Mouse (Mus musculus) intestine, postnatal 0 days (tissue): ENCODE results near the gene Sebox. TPM values are rescaled to one million over a fixed set of nuclear protein-coding genes. Genes with fewer than 3 reads are reported as not detected.

ENCODE experiments used
- ATAC-seq: fragments of 200-750 bp; cut with Nextera tagmentation; 2 replicates; pipeline ENCODE4 v1.8.0; 2017; ENCODE audit warnings: mild to moderate bottlenecking, moderate TSS enrichment, moderate library complexity
- H3K27ac ChIP-seq: fragments of 300-500 bp; sonication (generic); 2 replicates; pipeline ENCODE4 v1.5.1; 2014; ENCODE audit warnings: mild to moderate bottlenecking, low read depth, low read length, moderate library complexity
- H3K27me3 ChIP-seq: fragments of 300-500 bp; sonication (generic); replicated peaks from 2 replicates; pipeline ENCODE4 v1.6.1; 2014; ENCODE audit warnings: low read length, mixed read lengths; ENCODE audit not compliant: control insufficient read depth, insufficient read depth
- H3K36me3 ChIP-seq: fragments of 300-500 bp; sonication (generic); 2 replicates; pipeline ENCODE4 v1.6.1; 2014; ENCODE audit warnings: mild to moderate bottlenecking, moderate library complexity; ENCODE audit not compliant: control insufficient read depth, insufficient read depth
- H3K4me1 ChIP-seq: fragments of 300-500 bp; sonication (generic); replicated peaks from 2 replicates; pipeline ENCODE4 v1.6.1; 2014; ENCODE audit warnings: antibody characterized with exemption, low read length, mixed read lengths; ENCODE audit not compliant: control insufficient read depth, insufficient read depth
- H3K4me2 ChIP-seq: fragments of 300-500 bp; sonication (generic); replicated peaks from 2 replicates; pipeline ENCODE4 v1.6.1; 2014; ENCODE audit warnings: low read depth, mild to moderate bottlenecking, moderate library complexity
- H3K4me3 ChIP-seq: fragments of 300-500 bp; sonication (generic); 2 replicates; pipeline ENCODE4 v1.5.1; 2014; ENCODE audit warnings: low read depth, low read length
- H3K9ac ChIP-seq: fragments of 300-500 bp; sonication (generic); 2 replicates; pipeline ENCODE4 v1.6.1; 2014; ENCODE audit warnings: mild to moderate bottlenecking, low read depth, low read length
- H3K9me3 ChIP-seq: fragments of 300-500 bp; sonication (generic); 2 replicates; pipeline ENCODE4 v1.6.1; 2016; ENCODE audit warnings: mixed run types; ENCODE audit not compliant: control insufficient read depth
- CTCF ChIP-seq: sonication (generic); IDR thresholded peaks from 2 replicates; pipeline ENCODE4 v1.5.1; 2016; ENCODE audit warnings: low read depth, mild to moderate bottlenecking, control low read depth, antibody characterized with exemption, moderate library complexity
- WGBS: fragments of 180-500 bp; shearing (Covaris S2); extraction: QIAGEN DNeasy Blood & Tissue Kit; methylation state at CpG from one replicate; pipeline ENCODE4 v1.1.7; 2014; 5-methylcytosine and 5-hydroxymethylcytosine counted together
- polyA plus RNA-seq: library from polyadenylated mRNA; unstranded; fragments of >200 nt; fragmentation: Nextera tagmentation; extraction: Ambion mirVana; gene quantifications from 2 replicates; pipeline ENCODE4 v1.2.1, GENCODE M21; 2015

Gene Sebox
- polyA plus RNA-seq: not detected in 2 replicates

DNA sequence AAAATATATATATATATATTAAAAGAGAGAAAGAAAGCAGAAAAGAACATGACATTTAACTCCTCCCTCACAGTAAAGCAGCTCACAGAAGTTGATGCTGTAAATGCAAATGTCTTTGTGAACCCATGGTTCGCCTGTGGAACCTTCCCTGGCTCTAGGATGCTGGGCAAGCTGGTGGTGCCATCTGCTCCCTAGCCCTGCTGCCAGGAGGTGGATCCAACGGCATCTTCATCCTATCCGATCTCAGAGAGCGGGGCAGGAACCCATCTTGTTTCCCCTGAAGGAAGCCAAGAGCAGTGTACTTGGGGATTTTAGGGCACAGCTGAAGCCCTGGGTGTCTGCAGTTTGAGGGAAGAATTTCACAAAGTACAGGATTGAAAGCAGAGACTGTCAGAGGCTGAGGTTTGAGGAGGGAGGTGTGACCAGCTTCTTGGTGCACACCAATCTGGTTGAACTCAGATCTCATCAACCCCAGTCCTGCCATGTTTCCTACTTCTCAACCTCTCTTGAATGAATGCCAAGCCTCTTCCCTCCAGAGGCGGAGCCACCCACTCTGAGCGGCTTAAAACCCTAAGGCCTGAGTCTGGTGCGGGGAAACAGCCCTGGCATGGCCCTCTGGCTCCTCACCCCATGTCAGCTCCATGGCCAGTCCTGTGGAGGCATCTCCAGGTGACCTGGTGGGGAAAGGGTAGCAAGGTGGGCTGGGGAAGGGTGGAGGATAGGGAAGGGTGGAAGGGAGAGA, at the start of gene Sebox:
Sebox (plus strand) TSS at position 539 of the 742 bp plus-strand sequence.
- H3K4me1 ChIP-seq: no peaks in the 10 kb centered on the region
- H3K36me3 ChIP-seq: peaks cover 27% of the 10 kb centered on the region; the same call in 1 of the 2 replicates
- H3K4me3 ChIP-seq: no peak within 1 kb of the TSS
- ATAC-seq: no peak
- no peak within 1 kb of the TSS for H3K9ac ChIP-seq
- WGBS: 73% methylated on average over 7 of the region's 7 CpGs
- no peak within 1 kb of the TSS for H3K27ac ChIP-seq
- peaks cover 10% of the 10 kb centered on the region for H3K27me3 ChIP-seq
- no peak for TF ChIP-seq CTCF
- no peak within 1 kb of the TSS for H3K4me2 ChIP-seq
- no peaks in the 10 kb centered on the region for H3K9me3 ChIP-seq

DNA sequence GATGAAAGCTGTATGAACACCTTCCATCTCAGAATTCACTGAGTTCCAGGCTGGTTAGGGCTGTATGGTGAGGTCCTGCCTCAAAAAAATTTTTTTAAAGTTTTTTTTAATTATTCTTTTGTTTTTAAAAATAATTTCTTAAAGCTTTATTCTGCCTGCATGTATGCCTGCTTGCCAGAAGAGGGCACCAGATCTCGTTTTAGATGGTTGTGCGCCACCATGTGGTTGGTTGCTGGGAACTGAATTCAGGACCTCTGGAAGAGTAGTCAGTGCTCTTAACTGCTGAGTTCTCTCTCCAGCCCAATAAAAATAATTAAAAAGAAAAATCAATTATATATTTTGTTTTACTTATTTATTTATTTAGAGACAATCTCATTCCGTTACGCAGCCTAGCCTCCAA, 49.6 kb upstream of the Sebox start:
- Histone ChIP-seq H3K9me3 (no peaks in the 10 kb centered on the region), H3K4me2 (no peak overlapping the region), H3K4me3 (no peak overlapping the region), H3K27me3 (0 out of 2 replicates have a peak, but pooled peaks cover 3% of the 10 kb centered on the region), H3K9ac (no peak overlapping the region), H3K36me3 (no peaks in the 10 kb centered on the region), H3K27ac (no peak overlapping the region), H3K4me1 (no peaks in the 10 kb centered on the region)
- no peak for ATAC-seq
- peak; percentile 90 for TF ChIP-seq CTCF
- 18% methylated on average over 4 of the region's 4 CpGs for WGBS

GRCm38 (mm10) chr11:78454276-78454675, 49.0 kb upstream of the Sebox start:
- 69% methylated on average over 7 of the region's 7 CpGs for WGBS

GRCm38 (mm10) chr11:78455308-78455707, 47.9 kb upstream of the Sebox start:
- ATAC-seq: no peak
- WGBS: 31% methylated on average over 5 of the region's 5 CpGs
- peak; percentile 85 for TF ChIP-seq CTCF
- no peak overlapping the region for H3K4me2 ChIP-seq
- H3K36me3 ChIP-seq: no peaks in the 10 kb centered on the region
- no peak overlapping the region for H3K9ac ChIP-seq
- no peak overlapping the region for H3K4me3 ChIP-seq
- no peak overlapping the region for H3K27ac ChIP-seq
- no peaks in the 10 kb centered on the region for H3K9me3 ChIP-seq
- 0 out of 2 replicates have a peak, but pooled peaks cover 3% of the 10 kb centered on the region for H3K27me3 ChIP-seq
- no peaks in the 10 kb centered on the region for H3K4me1 ChIP-seq

More at GRCm38 (mm10) chr11:78454276-78454675, 49.0 kb upstream of the Sebox start:
- no peaks in the 10 kb centered on the region for H3K9me3 ChIP-seq
- no peak for TF ChIP-seq CTCF
- ATAC-seq: no peak
- 0 out of 2 replicates have a peak, but pooled peaks cover 3% of the 10 kb centered on the region for H3K27me3 ChIP-seq
- H3K27ac ChIP-seq: no peak overlapping the region
- H3K4me2 ChIP-seq: no peak overlapping the region
- H3K4me1 ChIP-seq: no peaks in the 10 kb centered on the region
- H3K4me3 ChIP-seq: no peak overlapping the region
- H3K36me3 ChIP-seq: no peaks in the 10 kb centered on the region
- no peak overlapping the region for H3K9ac ChIP-seq

DNA sequence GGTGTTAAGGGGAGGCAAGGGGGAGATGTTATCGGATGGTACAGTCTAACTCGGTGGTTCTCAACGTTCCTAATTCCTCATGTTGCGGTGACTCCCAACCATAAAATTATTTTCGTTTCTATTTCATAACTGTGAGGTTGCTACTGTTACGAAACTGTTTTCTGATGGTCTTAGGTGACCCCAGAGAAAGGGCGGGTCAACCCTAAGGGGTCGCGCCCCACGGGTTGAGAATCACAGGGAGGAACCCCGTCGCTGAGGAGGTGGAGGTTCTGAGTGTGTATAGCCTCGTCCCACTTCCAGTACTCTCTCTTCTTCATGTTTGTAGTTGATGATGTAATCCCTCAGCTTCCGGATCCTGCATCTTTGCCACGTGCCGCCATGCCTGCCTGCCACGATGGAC, 44.5 kb upstream of the Sebox start:
- H3K36me3 ChIP-seq: no peaks in the 10 kb centered on the region
- H3K27ac ChIP-seq: no peak overlapping the region
- H3K4me2 ChIP-seq: no peak overlapping the region
- no peak for ATAC-seq
- H3K4me1 ChIP-seq: peaks cover 3% of the 10 kb centered on the region; the same call in 1 of the 2 replicates
- no peak for TF ChIP-seq CTCF
- 82% methylated on average over 17 of the region's 17 CpGs for WGBS
- no peak overlapping the region for H3K4me3 ChIP-seq
- no peaks in the 10 kb centered on the region for H3K9me3 ChIP-seq
- H3K27me3 ChIP-seq: 0 out of 2 replicates have a peak, but pooled peaks cover 3% of the 10 kb centered on the region
- no peak overlapping the region for H3K9ac ChIP-seq

GRCm38 (mm10) chr11:78461894-78462293, 41.4 kb upstream of the Sebox start:
- Histone ChIP-seq H3K27me3 (no peaks in the 10 kb centered on the region), H3K4me1 (peaks cover 7% of the 10 kb centered on the region), H3K36me3 (no peaks in the 10 kb centered on the region), H3K27ac (peak overlapping the region; percentile 63; the same call in 1 of the 2 replicates), H3K9ac (no peak overlapping the region), H3K4me2 (no peak overlapping the region), H3K4me3 (no peak overlapping the region), H3K9me3 (no peaks in the 10 kb centered on the region)
- no peak for ATAC-seq
- 65% methylated on average over 1 of the region's 1 CpGs for WGBS
- TF ChIP-seq CTCF: peak; percentile 61
